Mouse (Mus musculus): ENCODE data around the gene Cdk5r1.

Gene Cdk5r1

DNA sequence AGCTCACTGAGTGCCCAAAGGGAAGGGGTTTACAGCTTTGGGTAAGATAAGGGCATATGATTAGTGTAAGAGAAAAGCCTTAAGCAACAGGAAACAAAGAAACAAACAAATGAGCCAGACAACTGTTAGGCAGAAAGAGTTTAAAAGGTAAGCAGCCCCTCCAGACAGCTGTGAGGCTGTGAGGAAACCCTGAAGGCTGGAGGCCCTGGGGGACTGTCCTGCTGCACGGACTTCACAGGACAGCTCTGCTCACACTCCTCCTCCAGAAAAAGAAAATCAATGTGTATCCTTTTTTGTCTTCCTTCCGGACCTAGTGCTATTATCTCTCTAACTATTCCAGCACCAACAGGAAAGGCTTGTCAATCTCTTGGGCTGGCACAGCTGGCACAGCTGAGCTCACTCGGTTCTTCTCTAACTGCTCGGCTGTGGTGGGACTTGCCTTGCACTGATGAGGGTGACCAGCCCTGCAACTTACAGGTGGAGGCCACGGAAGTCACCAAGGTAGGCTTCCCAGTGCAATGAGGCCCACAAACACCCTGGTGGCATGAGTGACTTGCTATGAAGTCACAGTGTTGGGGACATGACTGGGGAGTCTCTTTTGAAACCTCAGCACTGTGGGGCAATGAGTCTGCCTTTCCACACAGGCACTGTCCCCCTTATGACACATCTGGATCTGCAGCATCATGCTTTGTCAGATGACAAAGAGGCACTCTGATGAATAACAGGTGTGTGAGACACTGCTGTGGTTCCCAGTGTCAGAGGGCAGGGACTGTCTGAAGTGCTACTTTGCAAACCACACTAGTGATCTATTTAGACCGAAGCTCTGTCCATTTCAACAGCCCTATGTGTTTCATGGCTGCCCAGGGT is 27.9 kb downstream of the Cdk5r1 start:
- no peak for DNase-seq

DNA sequence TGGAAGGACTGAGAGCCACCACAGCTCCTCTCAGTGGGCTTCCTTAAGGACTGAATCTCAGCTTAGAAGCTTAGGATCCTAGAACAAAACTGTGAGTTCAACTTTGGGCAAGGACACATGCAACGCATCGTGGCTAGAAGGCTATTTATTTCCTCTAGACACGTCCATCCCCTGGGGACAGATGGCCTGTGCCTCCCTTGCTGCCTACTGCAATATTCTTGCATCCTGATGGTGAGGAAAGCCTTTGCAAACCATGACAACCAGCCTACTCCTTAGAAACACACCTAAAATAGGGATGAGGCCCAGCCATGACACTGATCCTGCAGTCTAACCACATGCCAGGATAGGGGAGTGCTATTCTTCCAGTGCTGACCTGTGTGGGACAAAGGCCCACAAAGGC is 28.8 kb downstream of the Cdk5r1 start:
- DNase-seq: no peak

DNA sequence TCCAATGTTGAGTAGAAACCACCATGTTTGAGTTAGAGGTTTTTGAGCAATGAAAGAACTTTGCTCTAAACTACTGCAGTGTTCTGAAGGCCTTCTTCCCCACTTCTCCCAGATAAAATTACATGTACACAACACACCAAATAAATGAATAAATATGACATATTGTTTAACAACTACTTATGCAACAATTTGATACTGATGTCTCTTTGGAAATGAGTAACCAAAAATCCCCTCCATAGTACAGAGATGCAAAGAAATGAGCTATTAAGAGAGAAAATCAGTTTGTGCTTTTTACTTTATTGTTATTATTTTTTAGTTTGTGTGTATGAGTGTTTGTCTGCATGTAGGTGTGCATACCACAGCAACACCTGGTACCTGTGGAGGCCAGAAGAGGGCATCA is 29.7 kb downstream of the Cdk5r1 start:
- no peak for DNase-seq

DNA sequence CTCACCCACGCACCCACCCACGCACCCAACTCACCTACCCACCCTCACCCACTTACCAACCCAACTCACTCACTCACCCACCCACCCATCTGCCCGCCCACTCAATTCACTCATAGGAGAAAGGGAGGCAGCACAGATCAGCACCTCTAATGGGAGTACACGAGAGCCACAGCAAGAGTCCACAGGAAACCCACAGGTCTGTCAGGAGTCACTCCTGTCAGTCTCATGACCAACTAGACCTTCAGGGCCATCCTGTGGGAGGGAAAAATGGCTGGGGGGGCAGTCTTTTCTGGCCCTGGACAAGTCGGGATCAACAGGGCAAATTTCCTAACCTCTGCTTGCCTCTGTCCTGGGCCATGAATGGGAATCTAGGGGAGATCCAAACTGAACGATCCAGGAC is 31.0 kb downstream of the Cdk5r1 start:
- DNase-seq: no peak

DNA sequence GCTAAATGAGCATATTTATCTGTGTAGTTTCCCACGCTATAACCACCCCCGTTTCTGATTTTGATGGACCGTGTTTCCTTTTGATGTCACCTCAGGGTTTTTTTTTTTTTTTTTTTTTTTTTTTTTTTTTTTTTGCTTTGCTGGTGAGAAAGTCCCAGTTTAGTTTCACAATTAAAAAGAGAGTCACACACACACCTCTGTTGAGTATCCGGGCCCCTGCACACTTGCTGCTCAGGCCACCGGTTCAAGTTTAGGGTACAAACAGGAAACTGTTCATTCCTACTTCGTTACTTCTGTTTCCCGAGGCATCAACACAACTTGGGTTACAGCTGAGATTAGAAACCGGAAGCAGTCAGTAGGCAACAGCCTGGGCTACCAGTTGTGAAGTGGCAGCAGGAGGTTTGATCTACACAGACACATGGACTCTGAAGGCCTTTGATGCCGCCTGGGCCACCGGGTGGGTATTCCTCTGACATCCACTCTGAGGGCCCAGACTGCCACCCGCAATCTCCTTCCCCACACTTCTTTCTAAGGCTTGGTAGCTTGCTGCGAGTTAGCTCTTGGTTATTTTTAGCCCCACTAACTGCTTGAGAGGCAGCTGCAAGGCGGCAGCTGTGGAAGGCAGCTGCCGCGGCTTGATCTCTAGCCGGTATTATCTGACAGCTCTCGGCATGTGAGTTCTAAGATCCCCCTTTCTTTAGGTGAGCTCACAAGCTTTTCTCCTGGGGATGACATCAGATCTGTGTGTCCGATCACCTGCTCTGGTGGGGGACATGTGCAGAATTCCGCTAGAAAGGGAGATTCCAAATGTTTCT is 31.7 kb downstream of the Cdk5r1 start:
- peak; percentile 74 for DNase-seq

DNA sequence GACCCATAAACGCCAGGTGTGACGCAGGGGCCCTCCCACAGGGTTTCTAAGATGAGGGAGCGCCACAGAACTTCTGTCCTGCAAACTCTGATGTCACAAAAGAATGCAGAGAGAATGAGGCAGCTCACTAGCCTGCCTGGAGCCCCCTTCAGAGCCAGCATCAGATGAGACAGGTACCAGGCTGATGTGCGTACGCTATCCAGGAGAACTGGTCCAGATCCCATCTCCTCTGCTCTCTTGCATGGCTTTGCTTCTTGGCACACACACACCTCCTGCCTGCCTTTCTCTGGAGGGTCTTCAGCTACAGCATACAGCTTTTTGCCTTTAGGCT is 32.3 kb downstream of the Cdk5r1 start:
- DNase-seq: no peak

DNA sequence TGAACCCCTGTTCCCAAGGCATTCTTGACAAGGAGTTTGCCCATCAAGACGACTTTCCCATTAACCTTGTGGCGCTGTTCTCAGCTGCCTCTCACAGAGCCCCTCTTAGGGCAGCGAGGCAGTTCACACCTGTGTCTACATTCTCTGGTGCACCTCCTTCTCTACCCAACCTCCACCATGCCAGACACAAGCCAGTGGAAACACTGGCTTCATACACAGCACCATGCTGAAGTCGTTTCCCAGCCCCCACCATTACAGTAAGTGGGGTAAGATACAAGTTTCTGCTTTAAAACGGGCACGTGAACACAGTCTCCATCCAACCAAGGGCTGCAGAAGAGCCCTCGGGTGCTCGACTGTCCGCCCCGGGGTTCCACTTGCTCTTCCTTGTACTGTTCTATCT is 33.3 kb downstream of the Cdk5r1 start:
- no peak for DNase-seq

DNA sequence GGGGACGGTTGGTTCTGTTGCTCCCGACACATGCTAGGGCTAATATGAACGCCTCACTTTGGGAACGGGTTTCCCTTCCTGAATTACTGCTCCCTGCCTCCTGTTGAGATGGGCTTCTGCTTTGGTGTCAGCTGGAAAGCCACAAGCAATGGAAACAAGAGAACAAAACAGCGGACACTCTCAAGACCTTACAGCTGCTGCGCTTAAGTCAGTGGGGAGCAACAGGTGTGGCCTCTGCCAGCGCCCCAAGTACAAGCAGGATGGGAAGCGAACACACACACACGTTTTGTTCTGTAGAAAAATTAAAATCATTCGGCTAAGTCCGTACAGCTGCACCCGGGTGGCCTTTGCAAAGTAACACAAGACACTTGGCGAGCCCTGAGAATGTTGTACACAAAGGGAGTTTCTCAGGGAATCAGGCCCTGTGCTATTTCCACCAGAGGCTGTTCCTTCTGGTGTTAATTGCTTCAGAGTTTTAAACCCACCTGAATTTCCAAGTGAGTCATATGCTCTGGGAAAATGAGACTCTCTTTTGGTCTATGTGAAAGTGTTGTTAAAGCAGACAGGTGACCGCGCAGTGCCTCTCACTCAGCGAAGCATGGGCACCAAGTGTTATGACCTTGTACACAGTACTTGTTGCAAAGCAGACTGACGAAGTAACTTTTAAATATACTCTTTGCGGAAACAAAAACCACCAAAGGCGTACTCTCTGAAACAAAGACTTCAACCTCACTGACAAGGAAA is 35.7 kb downstream of the Cdk5r1 start:
- DNase-seq: no peak

DNA sequence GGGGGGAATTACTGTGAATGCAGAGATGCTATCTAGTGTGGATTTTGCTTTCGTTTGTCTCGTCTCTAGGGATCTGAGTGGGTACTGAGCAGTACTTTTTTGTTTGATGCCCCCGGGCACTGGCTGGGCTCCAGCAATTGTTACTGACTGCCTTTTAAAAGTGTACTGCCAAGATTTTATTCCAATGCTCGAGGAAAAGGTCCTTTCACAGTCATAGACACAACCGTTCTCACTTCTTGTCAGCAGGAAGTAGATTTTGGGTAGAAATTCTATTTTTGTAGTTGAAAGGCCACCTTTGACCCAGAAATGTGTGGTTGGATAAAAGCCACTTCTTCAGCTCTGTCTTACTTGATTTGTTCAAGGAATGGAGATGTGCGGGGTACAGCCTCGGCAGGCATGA is 37.0 kb downstream of the Cdk5r1 start:
- peak; percentile 53 for DNase-seq

DNA sequence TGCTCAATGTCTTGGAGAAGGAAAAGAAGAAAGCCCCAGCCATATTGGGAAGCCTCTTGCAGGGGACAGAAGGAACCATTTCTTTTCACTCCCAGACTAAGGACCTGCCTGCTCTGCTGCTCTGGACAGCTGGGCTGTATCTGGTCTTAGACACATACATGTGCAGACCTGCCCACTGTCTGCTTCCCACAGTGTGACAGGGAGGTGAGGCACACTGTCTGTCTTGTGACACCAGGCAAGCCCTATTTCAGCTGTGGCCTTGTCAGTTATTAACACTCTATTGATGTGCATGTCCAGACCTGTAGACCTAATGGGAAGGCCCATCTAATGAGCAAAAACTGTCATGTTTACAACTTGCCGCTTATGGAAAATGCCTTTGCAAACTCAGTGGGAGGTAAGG is 38.5 kb downstream of the Cdk5r1 start:
- peak; percentile 70 for DNase-seq

DNA sequence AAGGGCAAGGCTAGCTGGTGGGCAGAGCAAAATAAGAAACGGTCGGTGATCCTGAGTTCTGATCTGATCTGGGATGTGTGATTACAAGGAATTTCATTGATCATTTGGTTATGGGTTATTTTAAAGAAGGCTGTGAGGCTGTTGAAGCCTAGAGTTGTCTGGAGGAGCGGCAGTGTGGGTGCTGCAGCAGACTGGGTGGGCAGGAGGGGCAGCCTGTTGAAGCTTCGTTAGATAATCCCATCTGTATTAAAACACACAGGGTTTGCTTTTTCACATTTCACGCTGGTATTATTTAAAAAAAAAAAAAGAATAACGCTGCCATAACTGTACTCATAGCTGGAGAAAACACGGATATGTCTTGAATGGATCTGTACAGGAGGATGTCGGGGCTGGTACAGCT is 39.1 kb downstream of the Cdk5r1 start:
- no peak for DNase-seq

DNA sequence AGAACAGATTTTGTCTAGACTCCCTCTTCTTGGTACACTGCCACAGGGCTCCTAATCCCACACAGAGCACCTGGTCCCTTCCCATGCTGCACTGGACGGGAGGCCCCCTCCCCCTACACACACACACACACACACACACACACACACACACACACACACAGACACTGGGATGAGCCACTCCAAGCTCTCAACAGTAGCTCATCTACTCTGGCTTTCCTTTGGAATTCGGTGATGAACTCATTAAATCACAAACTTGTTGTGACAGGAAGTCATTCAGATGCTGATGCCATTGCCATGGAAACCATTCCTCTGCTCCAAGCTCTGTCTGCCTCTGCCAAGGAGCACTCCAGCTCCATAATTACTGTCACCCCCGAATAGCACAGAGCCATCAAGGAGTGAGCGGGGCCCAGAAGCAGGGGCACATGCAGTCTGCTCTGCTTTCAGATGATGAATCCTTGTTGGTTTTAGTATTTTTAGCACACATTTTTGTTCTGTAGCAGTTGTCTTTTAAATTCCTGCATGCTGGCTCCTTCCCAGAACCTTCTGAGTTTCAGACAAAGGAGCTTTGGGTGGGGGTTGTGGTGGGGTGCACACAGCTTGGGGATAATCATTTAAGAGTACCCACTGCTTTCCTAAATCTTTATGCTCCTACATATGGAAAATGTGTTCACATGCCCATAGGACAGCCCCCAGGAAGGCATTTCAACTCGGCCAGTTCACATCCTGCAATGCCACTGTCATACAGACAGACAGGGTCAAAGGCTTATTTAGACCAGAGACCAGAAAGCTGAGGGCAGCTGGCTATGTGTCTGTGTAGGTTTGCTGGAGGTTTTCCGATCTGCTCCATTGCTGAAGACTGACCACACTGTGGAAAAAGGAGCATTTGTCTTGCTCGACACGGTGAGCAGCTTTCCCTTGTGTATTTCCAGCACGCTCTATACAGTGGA is 41.9 kb downstream of the Cdk5r1 start:
- peak; percentile 97 for DNase-seq

DNA sequence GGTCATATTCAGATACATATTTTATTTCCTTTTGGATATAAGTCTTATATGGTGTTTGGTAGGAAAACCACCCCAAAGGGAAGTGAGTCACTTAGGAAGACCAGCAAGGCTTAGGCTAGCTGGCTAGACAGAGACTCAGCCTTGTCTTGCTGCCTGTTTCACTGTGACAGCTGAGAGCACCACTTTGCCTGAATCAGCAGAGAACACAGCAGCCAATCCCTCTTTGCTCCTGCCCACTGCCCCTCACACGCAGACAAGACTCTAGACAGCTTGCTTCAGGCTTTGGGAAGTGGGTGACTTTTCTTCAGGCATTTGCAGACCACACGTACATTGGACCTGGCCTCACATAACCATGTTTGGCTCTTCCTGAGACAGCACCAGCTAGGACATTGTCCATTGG is 44.3 kb downstream of the Cdk5r1 start:
- no peak for DNase-seq

DNA sequence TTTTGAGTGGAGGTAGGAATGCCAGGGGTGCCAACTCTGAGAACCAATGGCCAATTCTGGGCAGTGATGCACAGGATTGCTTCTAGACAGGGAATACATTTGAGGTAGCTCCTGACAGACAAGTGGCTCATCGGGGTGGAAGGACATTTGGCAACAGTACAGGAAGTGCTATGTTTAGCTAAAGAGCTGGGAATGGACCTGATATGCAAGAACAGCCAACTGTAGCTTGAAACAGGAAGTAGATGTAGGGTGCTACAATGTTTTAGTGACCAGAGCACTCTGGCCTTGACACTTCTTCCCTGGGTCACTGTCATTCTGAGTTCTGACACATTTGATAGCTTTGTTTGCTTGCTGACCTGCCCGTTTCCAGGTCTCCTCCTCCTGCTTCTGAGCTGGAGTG is 46.0 kb downstream of the Cdk5r1 start:
- DNase-seq: no peak

DNA sequence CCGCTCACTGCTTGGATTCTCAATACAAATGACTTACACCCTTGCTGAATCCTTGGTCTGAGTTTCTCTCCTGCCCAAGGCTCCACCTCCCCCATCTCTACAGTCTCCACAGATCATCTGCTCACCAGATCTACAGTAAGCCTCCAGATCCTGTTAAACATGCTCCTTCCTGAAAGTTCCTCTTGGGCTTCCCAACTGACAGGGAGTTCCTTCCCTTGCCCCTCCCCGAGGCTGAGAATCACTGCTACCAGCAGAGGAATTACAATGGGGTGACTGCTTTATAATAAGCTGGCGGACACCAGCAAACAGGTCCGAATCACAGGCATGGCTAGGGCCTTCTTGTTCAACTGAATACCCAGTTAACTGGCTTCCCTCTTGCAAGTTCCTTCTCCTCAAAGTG is 46.6 kb downstream of the Cdk5r1 start:
- DNase-seq: no peak

DNA sequence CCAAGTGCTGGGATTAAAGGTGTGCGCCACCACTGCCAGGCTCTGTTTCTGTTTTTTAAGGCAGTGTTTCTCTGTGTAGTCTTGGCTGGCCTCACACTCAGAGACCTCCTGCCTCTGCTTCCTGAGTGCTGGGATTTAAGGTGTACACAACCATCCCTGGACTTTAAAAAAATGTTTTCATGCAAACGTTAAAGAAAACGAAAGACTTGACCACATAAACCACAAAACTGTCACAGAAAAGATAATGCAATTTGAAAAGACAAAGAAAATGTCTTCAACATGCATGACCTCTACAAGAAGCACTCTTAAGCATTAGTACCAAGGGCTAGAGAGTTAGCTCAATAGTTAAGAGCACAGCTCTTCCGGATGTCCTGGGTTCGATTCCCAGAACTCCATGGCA is 47.4 kb downstream of the Cdk5r1 start:
- DNase-seq: no peak

DNA sequence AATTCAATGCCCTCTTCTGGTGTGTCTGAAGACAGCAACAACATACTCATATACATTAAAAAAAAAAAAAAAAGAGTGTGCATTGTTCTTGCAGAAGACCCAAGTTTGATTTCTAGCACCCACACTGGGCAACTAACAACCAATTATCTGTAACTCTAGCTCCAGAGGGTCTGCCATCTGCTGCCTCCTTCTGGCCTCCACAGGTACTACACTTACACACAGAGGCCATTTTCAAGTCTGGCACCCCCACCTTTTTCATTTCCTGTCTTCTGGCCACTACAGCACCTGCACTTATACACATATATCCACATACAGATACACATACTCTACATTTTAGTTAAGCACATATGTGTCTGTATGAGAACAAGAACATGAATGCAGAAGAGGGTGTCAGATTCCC is 50.9 kb downstream of the Cdk5r1 start:
- no peak for DNase-seq

DNA sequence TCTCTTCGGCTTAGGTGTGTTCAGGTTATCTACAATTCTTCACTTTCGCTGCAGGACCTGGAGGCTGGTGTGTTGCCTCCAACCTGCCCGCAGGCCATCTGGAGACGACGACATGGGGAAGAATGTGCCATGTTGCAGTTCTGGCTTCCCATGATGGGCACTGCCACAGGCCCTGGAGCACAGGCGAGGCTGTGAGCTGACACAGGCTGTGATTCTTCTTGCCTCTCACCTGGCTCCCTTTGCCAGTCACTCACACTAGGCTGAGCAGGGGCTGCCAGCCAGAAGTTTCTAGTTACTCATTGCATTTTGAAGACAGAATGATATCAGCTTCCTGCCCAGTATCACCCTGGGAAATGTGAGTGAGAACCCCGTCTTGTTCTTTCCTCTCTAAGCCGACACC is 52.3 kb downstream of the Cdk5r1 start:
- DNase-seq: no peak
